Mouse (Mus musculus): ENCODE measurements around the gene Tbx3. TPM values are rescaled to one million over a fixed set of nuclear protein-coding genes. Genes with fewer than 3 reads are reported as not detected.

Gene Tbx3
- polyA plus RNA-seq (2015; fragmentation: Nextera tagmentation; extraction: Ambion mirVana): 2.8 and 4.2 TPM in 2 replicates

DNA sequence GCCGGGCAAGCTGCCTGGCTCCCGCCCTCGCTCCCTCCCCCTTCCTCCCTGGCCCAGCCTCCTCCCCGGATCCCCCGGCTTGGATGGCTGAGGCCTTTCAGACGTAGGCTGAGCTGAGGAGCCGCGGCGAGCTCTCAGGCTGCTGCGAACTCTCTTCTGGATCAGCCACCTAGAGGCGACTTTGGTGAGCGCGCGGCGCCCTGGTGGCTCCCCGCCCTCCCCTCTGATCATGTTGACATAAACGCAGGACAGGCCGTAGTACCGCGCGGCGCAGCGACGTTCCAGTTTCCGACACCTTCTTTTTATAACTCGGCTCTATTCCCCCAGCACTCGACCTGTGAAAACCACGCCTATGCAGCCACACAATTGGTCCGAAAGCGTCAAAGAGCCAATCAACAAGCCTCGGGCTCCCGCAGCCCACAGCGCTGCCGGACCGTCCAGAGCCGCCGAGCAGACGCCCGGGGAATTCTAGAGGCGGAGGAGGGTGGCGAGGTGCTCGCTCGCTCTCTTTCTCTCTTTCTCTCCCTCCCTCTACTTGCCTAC is at the start of gene Tbx3:
Gene Tbx3, plus strand, starts transcription at position 104 of the 543 bp plus-strand sequence.
- under 1% methylated on average over 37 of the region's 43 CpGs for WGBS (ENCODE audit: insufficient replicate concordance)
- peak; percentile 93 for ATAC-seq
- Histone ChIP-seq H3K36me3 (replicated peaks; ENCODE audit: insufficient read depth, low read length) (no peaks in the 10 kb centered on the region), H3K9me3 (ENCODE audit: low read length) (no peaks in the 10 kb centered on the region), H3K4me1 (ENCODE audit: insufficient read depth) (peaks cover 13% of the 10 kb centered on the region), H3K4me2 (ENCODE audit: low read depth, low read length) (peak within 1 kb of the TSS; percentile 71), H3K9ac (replicated peaks) (peak within 1 kb of the TSS; percentile 57), H3K27me3 (ENCODE audit: insufficient read depth, low read length) (peaks cover 90% of the 10 kb centered on the region), H3K4me3 (ENCODE audit: low read depth, low read length) (peak within 1 kb of the TSS; percentile 36), H3K27ac (ENCODE audit: low read depth) (peak within 1 kb of the TSS; percentile 81)
- DNase-seq: peak; percentile 86
- TF ChIP-seq CTCF (IDR thresholded peaks at IDR 0.05; ENCODE audit: low read depth) (peak; percentile 60), EP300 (IDR thresholded peaks at IDR 0.05; ENCODE audit: low read depth) (no peak)

DNA sequence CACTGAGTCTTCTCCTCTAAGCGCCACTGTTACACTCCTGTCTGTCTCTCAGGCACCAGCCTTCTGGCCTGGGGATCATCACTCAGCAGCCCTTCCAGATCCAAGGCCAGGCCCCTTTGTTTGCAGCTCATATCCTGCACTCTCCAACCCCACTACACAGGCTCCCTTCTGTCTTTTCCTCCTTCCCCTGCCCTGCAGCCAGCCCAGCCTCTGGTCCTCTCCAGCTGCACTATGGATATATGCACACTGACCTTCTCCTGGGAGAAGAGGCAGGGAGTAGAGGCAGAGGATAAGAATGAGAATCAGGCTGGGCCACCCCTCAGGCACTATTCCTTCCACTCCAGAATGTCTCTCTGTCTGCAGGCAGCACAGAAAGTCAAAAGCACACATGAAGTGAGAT is 48.4 kb upstream of the Tbx3 start:
- DNase-seq (no peak), ATAC-seq (no peak)
- H3K36me3 ChIP-seq (replicated peaks; ENCODE audit: insufficient read depth, low read length): no peaks in the 10 kb centered on the region
- H3K27me3 ChIP-seq (ENCODE audit: insufficient read depth, low read length): peaks cover 14% of the 10 kb centered on the region
- H3K4me3 ChIP-seq (ENCODE audit: low read depth, low read length): no peak overlapping the region
- H3K4me2 ChIP-seq (ENCODE audit: low read depth, low read length): no peak overlapping the region
- peaks cover 6% of the 10 kb centered on the region; the same call in 1 of the 2 replicates for H3K4me1 ChIP-seq (ENCODE audit: insufficient read depth)
- TF ChIP-seq CTCF (IDR thresholded peaks at IDR 0.05; ENCODE audit: low read depth) (no peak), EP300 (IDR thresholded peaks at IDR 0.05; ENCODE audit: low read depth) (no peak)
- H3K9me3 ChIP-seq (ENCODE audit: low read length): no peaks in the 10 kb centered on the region
- no peak overlapping the region for H3K27ac ChIP-seq (ENCODE audit: low read depth)
- H3K9ac ChIP-seq (replicated peaks): no peak overlapping the region
- WGBS (ENCODE audit: insufficient replicate concordance): 70% methylated on average over 1 of the region's 1 CpGs

DNA sequence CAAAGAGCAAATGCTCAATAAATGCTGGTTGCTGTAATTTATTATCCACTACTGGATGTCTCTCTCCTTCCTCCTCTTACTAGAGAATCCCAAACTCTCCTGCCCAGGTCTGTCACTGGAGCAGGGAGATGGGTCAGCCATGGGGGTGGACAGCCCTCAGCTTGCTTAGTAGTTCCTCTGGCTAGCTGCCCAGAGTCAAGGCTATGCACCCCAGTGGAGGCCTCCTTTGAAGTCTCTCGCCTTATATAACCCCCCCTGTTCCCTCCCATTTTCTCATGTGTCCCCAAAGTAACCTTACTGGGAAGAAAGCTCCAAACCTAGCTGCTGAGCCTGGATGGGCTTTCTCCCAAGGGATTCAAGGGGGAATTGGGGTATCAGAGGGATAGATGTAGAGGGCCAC is 45.9 kb upstream of the Tbx3 start:
- peak; percentile 21 for DNase-seq
- Histone ChIP-seq H3K9ac (replicated peaks) (no peak overlapping the region), H3K4me1 (ENCODE audit: insufficient read depth) (peaks cover 6% of the 10 kb centered on the region; the same call in 1 of the 2 replicates), H3K4me3 (ENCODE audit: low read depth, low read length) (no peak overlapping the region), H3K36me3 (replicated peaks; ENCODE audit: insufficient read depth, low read length) (no peaks in the 10 kb centered on the region), H3K9me3 (ENCODE audit: low read length) (no peaks in the 10 kb centered on the region), H3K27me3 (ENCODE audit: insufficient read depth, low read length) (peaks cover 22% of the 10 kb centered on the region), H3K27ac (ENCODE audit: low read depth) (no peak overlapping the region), H3K4me2 (ENCODE audit: low read depth, low read length) (no peak overlapping the region)
- 45% methylated on average over 1 of the region's 1 CpGs for WGBS (ENCODE audit: insufficient replicate concordance)
- TF ChIP-seq CTCF (IDR thresholded peaks at IDR 0.05; ENCODE audit: low read depth): no peak
- TF ChIP-seq EP300 (IDR thresholded peaks at IDR 0.05; ENCODE audit: low read depth): no peak
- no peak for ATAC-seq

DNA sequence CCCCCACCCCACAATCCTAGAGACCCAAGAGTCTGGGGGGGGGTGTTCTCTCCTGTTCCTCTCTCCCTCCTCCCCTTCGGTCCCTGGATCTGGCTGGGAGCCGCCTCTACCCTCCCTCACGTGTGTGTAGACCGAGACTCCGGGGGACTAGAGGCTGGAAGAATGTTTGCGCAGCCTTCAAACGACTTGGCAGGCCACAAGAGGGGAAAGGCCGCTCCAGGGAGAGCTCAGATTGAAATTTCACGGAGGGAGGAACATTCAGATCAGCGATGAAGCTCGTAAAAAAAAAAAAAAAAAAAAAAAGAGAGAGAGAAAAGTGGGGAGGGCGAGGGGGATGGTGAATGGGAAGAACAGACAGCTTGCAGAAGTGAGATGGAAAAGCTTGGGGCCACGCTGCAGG is 44.9 kb upstream of the Tbx3 start:
- Histone ChIP-seq H3K4me2 (ENCODE audit: low read depth, low read length) (no peak overlapping the region), H3K27ac (ENCODE audit: low read depth) (no peak overlapping the region), H3K36me3 (replicated peaks; ENCODE audit: insufficient read depth, low read length) (no peaks in the 10 kb centered on the region), H3K4me1 (ENCODE audit: insufficient read depth) (peaks cover 6% of the 10 kb centered on the region; the same call in 1 of the 2 replicates), H3K27me3 (ENCODE audit: insufficient read depth, low read length) (peaks cover 22% of the 10 kb centered on the region), H3K9me3 (ENCODE audit: low read length) (no peaks in the 10 kb centered on the region), H3K4me3 (ENCODE audit: low read depth, low read length) (no peak overlapping the region), H3K9ac (replicated peaks) (no peak overlapping the region)
- 16% methylated on average over 13 of the region's 13 CpGs for WGBS (ENCODE audit: insufficient replicate concordance)
- ATAC-seq: no peak
- TF ChIP-seq EP300 (IDR thresholded peaks at IDR 0.05; ENCODE audit: low read depth) (no peak), CTCF (IDR thresholded peaks at IDR 0.05; ENCODE audit: low read depth) (no peak)
- DNase-seq: no peak

GRCm38 (mm10) chr5:119626154-119626553 is 44.3 kb upstream of the Tbx3 start:
- no peaks in the 10 kb centered on the region for H3K36me3 ChIP-seq (replicated peaks; ENCODE audit: insufficient read depth, low read length)
- 40% methylated on average over 9 of the region's 9 CpGs for WGBS (ENCODE audit: insufficient replicate concordance)
- H3K4me1 ChIP-seq (ENCODE audit: insufficient read depth): peaks cover 6% of the 10 kb centered on the region; the same call in 1 of the 2 replicates
- no peak overlapping the region for H3K4me2 ChIP-seq (ENCODE audit: low read depth, low read length)
- H3K27ac ChIP-seq (ENCODE audit: low read depth): no peak overlapping the region
- peaks cover 22% of the 10 kb centered on the region for H3K27me3 ChIP-seq (ENCODE audit: insufficient read depth, low read length)
- no peak overlapping the region for H3K9ac ChIP-seq (replicated peaks)
- DNase-seq (no peak), ATAC-seq (no peak)
- H3K9me3 ChIP-seq (ENCODE audit: low read length): no peaks in the 10 kb centered on the region
- H3K4me3 ChIP-seq (ENCODE audit: low read depth, low read length): no peak overlapping the region
- TF ChIP-seq EP300 (IDR thresholded peaks at IDR 0.05; ENCODE audit: low read depth): no peak

- no peak for DNase-seq
Measured at GRCm38 (mm10) chr5:119626662-119627061, 43.8 kb upstream of the Tbx3 start.

More at GRCm38 (mm10) chr5:119626662-119627061, 43.8 kb upstream of the Tbx3 start:
- H3K4me1 ChIP-seq (ENCODE audit: insufficient read depth): peaks cover 6% of the 10 kb centered on the region; the same call in 1 of the 2 replicates
- TF ChIP-seq EP300 (IDR thresholded peaks at IDR 0.05; ENCODE audit: low read depth): no peak
- TF ChIP-seq CTCF (IDR thresholded peaks at IDR 0.05; ENCODE audit: low read depth): no peak
- no peak overlapping the region for H3K4me2 ChIP-seq (ENCODE audit: low read depth, low read length)
- H3K9ac ChIP-seq (replicated peaks): no peak overlapping the region
- no peak overlapping the region for H3K4me3 ChIP-seq (ENCODE audit: low read depth, low read length)
- H3K9me3 ChIP-seq (ENCODE audit: low read length): no peaks in the 10 kb centered on the region
- peaks cover 22% of the 10 kb centered on the region for H3K27me3 ChIP-seq (ENCODE audit: insufficient read depth, low read length)
- no peak for ATAC-seq
- H3K36me3 ChIP-seq (replicated peaks; ENCODE audit: insufficient read depth, low read length): no peaks in the 10 kb centered on the region
- 11% methylated on average over 22 of the region's 22 CpGs for WGBS (ENCODE audit: insufficient replicate concordance)
- no peak overlapping the region for H3K27ac ChIP-seq (ENCODE audit: low read depth)
